Mouse (Mus musculus) cerebellum, adult 2 months (tissue): ENCODE results near the gene Bpi. TPM values are rescaled to one million over a fixed set of nuclear protein-coding genes. Genes with fewer than 3 reads are reported as not detected.
A peak's percentile ranks its signal among the peaks of the same experiment; 100 is the strongest.

Experiments
- DNase-seq, 2 experiments: peaks; one replicate each; pipeline ENCODE4 v3.0.0; 2021
- H3K27ac ChIP-seq: fragments of 200-500 bp; 2 replicates; pipeline ENCODE4 v1.5.1; 2012; ENCODE audit warnings: low read length, control low read depth, inconsistent platforms; ENCODE audit not compliant: insufficient read depth
- H3K27me3 ChIP-seq: fragments of 200-500 bp; 2 replicates; pipeline ENCODE4 v1.6.1; 2012; ENCODE audit warnings: inconsistent platforms, mild to moderate bottlenecking, low read length, moderate library complexity; ENCODE audit not compliant: control insufficient read depth, insufficient read depth
- H3K4me1 ChIP-seq: fragments of 200-500 bp; 2 replicates; pipeline ENCODE4 v1.6.1; 2011; ENCODE audit warnings: low read length; ENCODE audit not compliant: control insufficient read depth, insufficient read depth
- H3K4me3 ChIP-seq: fragments of 200-500 bp; replicated peaks from 2 replicates; pipeline ENCODE3; 2011; ENCODE audit warnings: mild to moderate bottlenecking, low read depth, low read length, control low read depth; ENCODE audit not compliant: insufficient read depth
- CTCF ChIP-seq: fragments of 200-500 bp; IDR thresholded peaks from 2 replicates; pipeline ENCODE4 v1.5.1; 2011; ENCODE audit warnings: low read depth, mild to moderate bottlenecking, control low read depth, low read length, moderate library complexity, borderline replicate concordance; ENCODE audit not compliant: insufficient read depth
- POLR2A ChIP-seq: fragments of 200-500 bp; IDR thresholded peaks from 2 replicates; pipeline ENCODE4 v1.6.1; 2011; ENCODE audit warnings: low read length, control low read depth, borderline replicate concordance; ENCODE audit not compliant: insufficient read depth
- WGBS: fragments of 180-500 bp; shearing (Covaris S2); methylation state at CpG from one replicate; pipeline ENCODE4 v1.1.7; 2018; 5-methylcytosine and 5-hydroxymethylcytosine counted together
- polyA plus RNA-seq: library from polyadenylated mRNA; depleted of rRNA; stranded (reverse); fragments of >200 nt; gene quantifications from 2 replicates; pipeline ENCODE4 v1.2.3, GENCODE M21; 2012

Gene Bpi
- polyA plus RNA-seq, 1 experiment: not detected

DNA sequence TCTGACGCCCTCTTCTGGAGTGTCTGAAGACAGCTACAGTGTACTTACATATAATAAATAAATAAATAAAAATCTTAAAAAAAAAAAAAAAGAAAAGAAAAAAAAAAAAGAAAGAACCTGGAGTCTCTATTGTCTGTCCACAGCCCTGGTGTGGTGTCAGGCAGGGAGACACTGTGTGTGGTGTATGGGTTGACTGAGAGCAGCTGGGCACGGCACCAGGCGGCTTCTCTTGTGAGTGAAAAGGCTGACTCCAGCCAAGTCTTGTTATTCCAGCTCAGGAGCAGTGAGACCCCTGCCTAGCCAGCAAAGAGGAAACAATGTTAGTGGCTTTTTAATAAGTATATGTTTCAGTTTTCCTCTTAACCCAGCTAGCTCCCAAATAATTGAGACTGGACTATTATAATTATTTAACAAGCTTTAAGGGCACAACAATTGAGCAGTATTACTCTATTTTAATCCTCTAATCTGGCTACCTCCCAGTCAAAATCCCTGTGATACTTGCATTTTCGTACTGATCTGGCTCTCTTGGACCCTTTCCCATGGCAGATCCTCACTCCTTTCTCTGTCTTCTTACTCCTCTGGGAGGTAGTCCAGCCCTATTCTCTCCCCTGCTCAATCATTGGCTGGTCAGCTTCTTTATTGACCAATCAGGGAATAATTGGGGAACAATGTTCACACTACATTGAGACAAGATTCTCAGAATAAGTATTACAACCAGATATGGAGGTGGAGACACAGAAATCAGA lies 12.6 kb upstream of the Bpi start:
- no peak overlapping the region for H3K27ac ChIP-seq
- peaks cover 28% of the 10 kb centered on the region for H3K4me1 ChIP-seq
- 69% methylated on average over 4 of the region's 4 CpGs for WGBS
- H3K27me3 ChIP-seq: no peaks in the 10 kb centered on the region
- TF ChIP-seq CTCF: no peak
- TF ChIP-seq POLR2A: no peak
- no peak for DNase-seq
- no peak overlapping the region for H3K4me3 ChIP-seq

DNA sequence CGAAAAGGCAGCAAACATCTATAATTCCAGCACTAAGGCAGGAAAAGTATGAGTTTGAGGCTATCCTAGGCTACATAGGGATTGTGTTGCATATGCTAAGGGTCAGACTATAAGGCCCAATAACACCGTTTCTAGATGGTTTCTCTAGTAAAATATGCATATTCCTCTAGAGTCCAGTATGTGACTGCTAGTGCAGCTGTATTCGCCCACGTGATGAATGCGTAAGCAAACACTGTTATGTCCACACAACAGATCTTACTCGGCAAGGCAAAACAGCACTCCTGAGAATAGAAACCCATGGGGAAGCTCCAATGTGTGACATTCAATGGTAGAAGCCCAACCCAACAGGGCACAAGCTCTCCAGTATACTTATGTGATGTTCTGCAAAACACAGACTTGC lies 10.0 kb upstream of the Bpi start:
- H3K4me3 ChIP-seq: no peak overlapping the region
- no peak for DNase-seq
- 95% methylated on average over 6 of the region's 6 CpGs for WGBS
- no peak overlapping the region for H3K27ac ChIP-seq
- H3K4me1 ChIP-seq: peaks cover 12% of the 10 kb centered on the region
- TF ChIP-seq CTCF: no peak
- no peaks in the 10 kb centered on the region for H3K27me3 ChIP-seq

DNA sequence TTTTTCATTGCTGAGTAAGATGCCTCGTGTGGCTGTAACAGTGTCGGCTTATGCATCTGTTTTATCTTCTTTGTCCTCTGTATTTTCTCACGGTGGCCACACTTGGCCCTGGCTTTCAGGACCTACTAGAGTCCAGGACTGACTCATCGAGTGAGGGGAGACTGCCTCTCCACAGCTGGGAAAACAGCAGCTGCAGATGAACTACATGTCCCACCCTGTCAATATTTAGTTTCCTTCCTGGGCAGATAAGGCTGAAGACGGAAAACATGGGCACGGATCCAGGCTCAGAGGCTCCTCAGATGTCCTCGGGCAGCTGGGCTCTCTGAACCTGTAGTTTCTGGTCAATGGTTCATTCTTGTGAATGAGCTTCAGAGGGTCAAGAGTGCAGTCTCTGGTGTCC lies 9.6 kb upstream of the Bpi start:
- no peak for DNase-seq
- Histone ChIP-seq H3K27ac (no peak overlapping the region), H3K4me3 (no peak overlapping the region), H3K4me1 (peaks cover 7% of the 10 kb centered on the region), H3K27me3 (no peaks in the 10 kb centered on the region)
- TF ChIP-seq CTCF (no peak), POLR2A (no peak)
- WGBS: 60% methylated on average over 7 of the region's 7 CpGs

DNA sequence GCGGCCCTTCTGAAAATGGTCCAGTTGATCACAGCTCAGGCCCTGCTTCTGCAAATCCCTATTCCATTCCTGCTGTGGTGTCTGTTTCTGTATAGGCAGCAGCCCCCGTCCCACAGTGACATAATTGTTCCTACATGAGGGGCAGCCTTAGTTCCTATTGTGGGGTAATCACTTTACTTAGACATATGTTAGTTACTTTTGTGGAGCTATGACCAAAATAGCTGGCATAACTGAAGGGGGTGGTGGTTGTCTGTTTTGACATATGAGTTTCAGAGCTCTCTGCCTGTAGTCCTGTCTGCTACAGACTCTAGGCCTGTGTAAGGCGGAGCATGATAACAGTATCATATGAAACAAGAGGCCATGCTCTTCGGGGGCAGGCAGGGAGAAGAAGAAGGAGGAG lies 7.3 kb upstream of the Bpi start:
- H3K4me1 ChIP-seq: no peaks in the 10 kb centered on the region
- 98% methylated on average over 4 of the region's 4 CpGs for WGBS
- DNase-seq: no peak

DNA sequence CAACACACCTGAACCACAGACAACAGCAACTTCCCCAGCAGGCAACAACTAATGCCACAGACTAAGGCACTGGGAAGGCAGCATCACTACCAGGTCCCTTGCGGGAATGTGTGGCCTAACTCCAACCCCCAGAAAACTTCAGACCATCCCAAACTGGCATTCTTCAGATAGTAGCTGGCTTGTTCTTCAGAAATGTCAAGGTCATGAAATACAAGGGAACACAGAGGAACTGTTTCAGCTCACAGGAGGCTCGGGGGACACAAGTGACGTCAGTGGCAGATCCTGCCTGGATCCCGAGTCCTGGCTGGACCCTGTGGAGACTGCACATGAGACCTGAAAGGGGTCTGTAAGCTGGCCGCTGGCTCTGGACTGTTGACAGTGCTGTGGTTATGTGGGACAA lies 4.1 kb upstream of the Bpi start:
- Histone ChIP-seq H3K4me1 (no peaks in the 10 kb centered on the region), H3K4me3 (no peak overlapping the region), H3K27me3 (no peaks in the 10 kb centered on the region), H3K27ac (no peak overlapping the region)
- TF ChIP-seq CTCF: no peak
- TF ChIP-seq POLR2A: no peak
- DNase-seq: no peak
- 78% methylated on average over 5 of the region's 5 CpGs for WGBS

More for the DNA sequence above, 7.3 kb upstream of the Bpi start:
- no peaks in the 10 kb centered on the region for H3K27me3 ChIP-seq
- no peak overlapping the region for H3K4me3 ChIP-seq
- H3K27ac ChIP-seq: no peak overlapping the region
- no peak for TF ChIP-seq POLR2A
- TF ChIP-seq CTCF: no peak

DNA sequence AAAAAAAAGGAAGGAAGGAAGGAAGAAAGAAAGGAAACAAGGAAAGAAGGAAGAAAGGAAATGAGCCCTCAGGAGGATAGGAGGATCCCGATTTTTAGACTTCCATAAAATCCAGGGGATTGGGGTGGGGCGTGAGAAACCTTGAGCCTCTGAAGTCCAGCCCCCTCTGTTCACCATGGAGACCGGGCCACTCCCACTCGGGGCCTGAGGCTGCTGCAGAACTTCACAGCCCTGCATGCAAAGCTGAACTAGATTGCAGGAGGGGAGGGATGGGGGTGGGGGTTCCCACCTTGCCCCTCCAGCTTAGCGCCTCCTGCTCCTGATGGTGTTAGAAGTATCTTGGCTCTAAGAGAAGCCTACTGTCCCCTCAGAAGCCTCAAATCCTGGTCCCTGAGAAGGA lies 1.0 kb upstream of the Bpi start:
- no peak for TF ChIP-seq CTCF
- TF ChIP-seq POLR2A: no peak
- H3K27ac ChIP-seq: no peak overlapping the region
- H3K4me3 ChIP-seq: no peak overlapping the region
- no peaks in the 10 kb centered on the region for H3K27me3 ChIP-seq
- DNase-seq: no peak
- 62% methylated on average over 5 of the region's 5 CpGs for WGBS
- H3K4me1 ChIP-seq: no peaks in the 10 kb centered on the region

DNA sequence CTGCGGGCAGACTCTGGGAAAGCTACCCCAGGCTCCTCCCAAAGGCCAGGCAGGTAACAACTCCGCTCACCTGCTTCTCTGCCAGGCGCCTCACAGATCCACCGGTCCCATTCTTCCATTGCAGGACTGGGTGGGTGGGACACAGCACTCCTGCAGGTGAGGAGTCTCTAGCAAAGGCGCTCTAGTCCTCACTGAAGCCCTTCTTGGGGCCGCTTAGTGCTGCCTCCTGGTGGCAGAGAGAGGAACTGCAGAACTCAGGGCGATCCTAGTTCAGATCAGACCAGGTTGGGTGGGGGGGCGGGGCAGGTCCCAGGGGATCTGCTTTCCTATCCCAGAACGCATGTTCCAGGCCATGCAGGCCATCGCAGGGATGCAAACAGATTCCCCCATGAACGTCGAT lies 887 bp downstream of the Bpi start:
- WGBS: 28% methylated on average over 12 of the region's 12 CpGs
- no peaks in the 10 kb centered on the region for H3K27me3 ChIP-seq
- no peak overlapping the region for H3K4me3 ChIP-seq
- DNase-seq: peak; percentile 62 to 75
- no peaks in the 10 kb centered on the region for H3K4me1 ChIP-seq
- TF ChIP-seq CTCF (peak; percentile 82), POLR2A (no peak)
- H3K27ac ChIP-seq: no peak overlapping the region

DNA sequence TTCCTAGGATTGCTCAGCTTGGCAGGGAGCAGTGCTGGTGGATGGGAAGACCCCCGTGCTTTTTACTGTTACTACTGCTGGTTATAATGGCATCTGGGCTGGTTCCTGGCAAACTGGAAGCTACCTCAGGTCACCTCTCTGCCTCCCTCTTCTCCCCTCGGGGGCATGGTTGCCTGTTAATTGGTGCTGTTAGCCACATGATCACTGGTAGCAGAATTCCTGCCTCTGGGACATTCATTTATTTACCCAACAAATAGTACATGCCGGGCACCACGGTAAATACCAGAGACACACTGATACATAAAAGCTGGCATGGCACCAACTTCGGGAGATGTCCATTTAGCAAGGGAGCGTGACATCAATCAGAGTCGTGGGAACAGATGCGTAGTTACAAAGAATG lies 1.6 kb downstream of the Bpi start:
- H3K4me3 ChIP-seq: no peak overlapping the region
- WGBS: 47% methylated on average over 8 of the region's 8 CpGs
- TF ChIP-seq POLR2A (no peak), CTCF (no peak)
- no peaks in the 10 kb centered on the region for H3K27me3 ChIP-seq
- DNase-seq: no peak
- H3K4me1 ChIP-seq: no peaks in the 10 kb centered on the region
- no peak overlapping the region for H3K27ac ChIP-seq
